Mouse (Mus musculus) megakaryocyte, adult 5-6 weeks (primary cell): ENCODE results near the gene Nrgn. TPM values are rescaled to one million over a fixed set of nuclear protein-coding genes. Genes with fewer than 3 reads are reported as not detected.

Experiments
- total RNA-seq, 2 experiments: library from RNA; stranded (forward) in 1 of 2; stranded (reverse) in 1 of 2; fragments of 153-499, 151-499 nt in 1 of 2; fragments of 221-1000, 200-1000 nt in 1 of 2; gene quantifications; 2 replicates each; pipeline versions ENCODE4 v1.2.3 to v1.2.4; 2015 to 2017

The Nrgn gene
- total RNA-seq, 2 experiments from 2014 or later = 0.25 TPM; not detected in 1

Other genes with a start within 250 kb of the Nrgn start
- 6.0 and 9.2 TPM in 2 replicates for gene Ccdc15, start 204.5 kb downstream of the Nrgn start, total RNA-seq (2015)
- 6.7 and 8.3 TPM in 2 replicates for gene Ccdc15, start 204.5 kb downstream of the Nrgn start, total RNA-seq (2017)
- not detected in 2 replicates for gene Hepacam, start 185.6 kb downstream of the Nrgn start, total RNA-seq (2015)
- gene Hepacam, start 185.6 kb downstream of the Nrgn start, total RNA-seq (2017) = not detected in 2 replicates
- not detected in 2 replicates for gene Robo4, start 151.0 kb downstream of the Nrgn start, total RNA-seq (2015)
- gene Robo4, start 151.0 kb downstream of the Nrgn start, total RNA-seq (2017) = not detected in 2 replicates
- gene Robo3, start 119.7 kb downstream of the Nrgn start, total RNA-seq (2015) = not detected in 2 replicates
- 0.20 TPM in 1 of 2 replicates, not detected in the other for gene Robo3, start 119.7 kb downstream of the Nrgn start, total RNA-seq (2017)
- 15.1 and 18.4 TPM in 2 replicates for gene Msantd2, start 63.6 kb downstream of the Nrgn start, total RNA-seq (2015)
- gene Msantd2, start 63.6 kb downstream of the Nrgn start, total RNA-seq (2017) = 24.4 and 26.4 TPM in 2 replicates
- 0.27 and 0.36 TPM in 2 replicates for gene Esam, start 24.8 kb downstream of the Nrgn start, total RNA-seq (2015)
- gene Esam, start 24.8 kb downstream of the Nrgn start, total RNA-seq (2017) = not detected in 2 replicates
- gene Vsig2, start 13.6 kb downstream of the Nrgn start, total RNA-seq (2015) = not detected in 2 replicates
- gene Vsig2, start 13.6 kb downstream of the Nrgn start, total RNA-seq (2017) = not detected in 2 replicates
- gene Siae, start 2.8 kb upstream of the Nrgn start, total RNA-seq (2015) = 10.2 and 10.9 TPM in 2 replicates
- gene Siae, start 2.8 kb upstream of the Nrgn start, total RNA-seq (2017) = 9.1 and 9.8 TPM in 2 replicates
- gene Spa17, start 60.8 kb upstream of the Nrgn start, total RNA-seq (2015) = 2.3 and 2.7 TPM in 2 replicates
- 3.6 TPM in 1 of 2 replicates, not detected in the other for gene Spa17, start 60.8 kb upstream of the Nrgn start, total RNA-seq (2017)
- 10.7 and 14.9 TPM in 2 replicates for gene Tbrg1, start 104.4 kb upstream of the Nrgn start, total RNA-seq (2015)
- 12.8 and 18.6 TPM in 2 replicates for gene Tbrg1, start 104.4 kb upstream of the Nrgn start, total RNA-seq (2017)
- gene Panx3, start 116.3 kb upstream of the Nrgn start, total RNA-seq (2015) = not detected in 2 replicates
- gene Panx3, start 116.3 kb upstream of the Nrgn start, total RNA-seq (2017) = not detected in 2 replicates
- not detected in 2 replicates for gene Olfr160, start 163.3 kb upstream of the Nrgn start, total RNA-seq (2015)
- not detected in 2 replicates for gene Olfr160, start 163.3 kb upstream of the Nrgn start, total RNA-seq (2017)
- gene Olfr874, start 192.2 kb upstream of the Nrgn start, total RNA-seq (2015) = not detected in 2 replicates
- not detected in 2 replicates for gene Olfr874, start 192.2 kb upstream of the Nrgn start, total RNA-seq (2017)
- not detected in 2 replicates for gene Olfr875, start 219.0 kb upstream of the Nrgn start, total RNA-seq (2015)
- not detected in 2 replicates for gene Olfr875, start 219.0 kb upstream of the Nrgn start, total RNA-seq (2017)